Mouse (Mus musculus): ENCODE measurements around the gene Gm49601.

- TF ChIP-seq CTCF (IDR thresholded peaks at IDR 0.05; ENCODE audit: low read depth, low read length) (no peak), GATA1 (IDR thresholded peaks at IDR 0.05; ENCODE audit: borderline replicate concordance, low read length) (no peak), POLR2AphosphoS5 (IDR thresholded peaks at IDR 0.05; ENCODE audit: insufficient replicate concordance, low read depth, low read length) (no peak), TAL1 (conservative IDR thresholded peaks at IDR 0.05; ENCODE audit: low read depth, low read length) (no peak)
Observed at GRCm38 (mm10) chr16:18584901-18585510, 41.2 kb downstream of the Gm49601 start.

Data from G1E (cell line).